Mouse (Mus musculus): ENCODE data around the gene Lnx2.
A peak's percentile ranks its signal among the peaks of the same experiment; 100 is the strongest.

GRCm38 (mm10) chr5:147114738-147115137 is 38.4 kb upstream of the Lnx2 start:
- TF ChIP-seq SIN3A (IDR thresholded peaks at IDR 0.05; ENCODE audit: low read length) (no peak), EP300 (IDR thresholded peaks at IDR 0.05; ENCODE audit: low read length) (no peak), CTCF (conservative IDR thresholded peaks at IDR 0.05 in 1 of 2, IDR thresholded peaks at IDR 0.05 in 1 of 2; ENCODE audit: low read depth in 2 of 2, low read length in 2 of 2) (peak in 1 of 2 experiments; percentile 12; a peak in 1 of 4 replicates), POLR2A (IDR thresholded peaks at IDR 0.05; ENCODE audit: low read depth, low read length) (no peak), TBP (conservative IDR thresholded peaks at IDR 0.05; ENCODE audit: low read depth, low read length) (no peak), USF1 (IDR thresholded peaks at IDR 0.05; ENCODE audit: low read depth, low read length) (no peak), JUND (conservative IDR thresholded peaks at IDR 0.05; ENCODE audit: low read depth, low read length) (no peak), NELFE (IDR thresholded peaks at IDR 0.05; ENCODE audit: low read depth, low read length) (no peak), ELF1 (IDR thresholded peaks at IDR 0.05; ENCODE audit: low read depth, low read length) (no peak), USF2 (conservative IDR thresholded peaks at IDR 0.05; ENCODE audit: low read depth, low read length) (no peak), IRF4 (IDR thresholded peaks at IDR 0.05; ENCODE audit: low read depth, low read length) (no peak), CHD1 (IDR thresholded peaks at IDR 0.05; ENCODE audit: low read depth, low read length) (no peak)
